Mouse (Mus musculus) embryonic fibroblast, embryonic 13.5 days (primary cell): Measurements from ENCODE around the gene Slk.

ENCODE experiments used
- CTCF ChIP-seq: IDR thresholded peaks from 2 replicates; pipeline ENCODE4 v1.5.1; 2011; ENCODE audit warnings: mild to moderate bottlenecking, control low read depth, low read length, moderate library complexity, borderline replicate concordance; ENCODE audit not compliant: insufficient read depth
- POLR2A ChIP-seq: IDR thresholded peaks from 2 replicates; pipeline ENCODE4 v1.6.1; 2011; ENCODE audit warnings: low read depth, mild to moderate bottlenecking, control low read depth, low read length, moderate library complexity

- TF ChIP-seq CTCF (no peak), POLR2A (no peak)
Measured at GRCm38 (mm10) chr19:47630381-47630780, 50.9 kb downstream of the Slk start.
